Mouse (Mus musculus) neural tube, embryonic 15.5 days (tissue): ENCODE results near the gene Gtf2i. TPM values are rescaled to one million over a fixed set of nuclear protein-coding genes. Genes with fewer than 3 reads are reported as not detected.

Source experiments
- ATAC-seq: fragments of 200-750 bp; cut with Nextera tagmentation; 2 replicates; pipeline ENCODE4 v1.8.0; 2017; ENCODE audit warnings: mild to moderate bottlenecking, moderate TSS enrichment, moderate library complexity; ENCODE audit not compliant: low FRiP score
- H3K27ac ChIP-seq: fragments of 300-500 bp; sonication (generic); replicated peaks from 2 replicates; pipeline ENCODE4 v1.5.1; 2015; ENCODE audit warnings: mild to moderate bottlenecking, inconsistent platforms
- H3K27me3 ChIP-seq: fragments of 300-500 bp; sonication (generic); replicated peaks from 2 replicates; pipeline ENCODE4 v1.6.1; 2015; ENCODE audit warnings: inconsistent platforms
- H3K36me3 ChIP-seq: fragments of 300-500 bp; sonication (generic); 2 replicates; pipeline ENCODE4 v1.6.1; 2015; ENCODE audit warnings: inconsistent platforms
- H3K4me1 ChIP-seq: fragments of 300-500 bp; sonication (generic); 2 replicates; pipeline ENCODE4 v1.6.1; 2015; ENCODE audit warnings: inconsistent platforms
- H3K4me2 ChIP-seq: fragments of 300-500 bp; sonication (generic); 2 replicates; pipeline ENCODE4 v1.6.1; 2015; ENCODE audit warnings: inconsistent platforms, mild to moderate bottlenecking, moderate library complexity
- H3K4me3 ChIP-seq: fragments of 300-500 bp; sonication (generic); replicated peaks from 2 replicates; pipeline ENCODE4 v1.5.1; 2015; ENCODE audit warnings: mild to moderate bottlenecking, inconsistent platforms
- H3K9ac ChIP-seq: fragments of 300-500 bp; sonication (generic); replicated peaks from 2 replicates; pipeline ENCODE4 v1.6.1; 2015; ENCODE audit warnings: mild to moderate bottlenecking, inconsistent platforms
- H3K9me3 ChIP-seq: fragments of 300-500 bp; sonication (generic); replicated peaks from 2 replicates; pipeline ENCODE4 v1.6.1; 2016; ENCODE audit warnings: inconsistent platforms
- WGBS: fragments of 180-500 bp; shearing (Covaris S2); methylation state at CpG from one replicate; pipeline ENCODE4 v1.1.7; 2015; ENCODE audit warnings: mixed read lengths; 5-methylcytosine and 5-hydroxymethylcytosine counted together
- polyA plus RNA-seq: library from polyadenylated mRNA; unstranded; fragments of >200 nt; fragmentation: Nextera tagmentation; extraction: Ambion mirVana; gene quantifications from 2 replicates; pipeline ENCODE4 v1.2.1, GENCODE M21; 2015

Gtf2i gene
- polyA plus RNA-seq, 1 experiment from 2014 or later, result 136 TPM

GRCm38 (mm10) chr5:134295277-134296050 is 19.1 kb downstream of the Gtf2i start:
- Histone ChIP-seq H3K36me3 (peaks cover 58% of the 10 kb centered on the region), H3K4me1 (0 out of 2 replicates have a peak, but pooled peaks cover 3% of the 10 kb centered on the region), H3K27me3 (no peaks in the 10 kb centered on the region), H3K4me2 (no peak overlapping the region), H3K27ac (no peak overlapping the region; the same call in 1 of the 2 replicates), H3K9me3 (no peaks in the 10 kb centered on the region), H3K9ac (no peak overlapping the region), H3K4me3 (no peak overlapping the region)
- ATAC-seq, result no peak
- WGBS, result 91% methylated on average over 16 of the region's 16 CpGs

- ATAC-seq, result no peak
- H3K36me3 ChIP-seq, result peaks cover 67% of the 10 kb centered on the region
- no peak overlapping the region for H3K27ac ChIP-seq
- H3K9ac ChIP-seq, result no peak overlapping the region
- 0 out of 2 replicates have a peak, but pooled peaks cover 3% of the 10 kb centered on the region for H3K4me1 ChIP-seq
- 83% methylated on average over 7 of the region's 7 CpGs for WGBS
- no peak overlapping the region for H3K4me3 ChIP-seq
- no peaks in the 10 kb centered on the region for H3K27me3 ChIP-seq
- no peaks in the 10 kb centered on the region for H3K9me3 ChIP-seq
- no peak overlapping the region for H3K4me2 ChIP-seq
Measured at GRCm38 (mm10) chr5:134294606-134295005, 20.0 kb downstream of the Gtf2i start.

GRCm38 (mm10) chr5:134291096-134291495 is 23.5 kb downstream of the Gtf2i start:
- Histone ChIP-seq H3K9ac (no peak overlapping the region), H3K4me2 (no peak overlapping the region), H3K36me3 (peaks cover 85% of the 10 kb centered on the region), H3K4me1 (no peaks in the 10 kb centered on the region), H3K27ac (no peak overlapping the region), H3K9me3 (no peaks in the 10 kb centered on the region), H3K4me3 (no peak overlapping the region), H3K27me3 (no peaks in the 10 kb centered on the region)
- WGBS, result 87% methylated on average over 6 of the region's 6 CpGs
- no peak for ATAC-seq

GRCm38 (mm10) chr5:134289935-134290560 is 24.5 kb downstream of the Gtf2i start:
- no peaks in the 10 kb centered on the region for H3K9me3 ChIP-seq
- H3K27me3 ChIP-seq, result no peaks in the 10 kb centered on the region
- H3K4me1 ChIP-seq, result no peaks in the 10 kb centered on the region
- ATAC-seq, result no peak
- H3K9ac ChIP-seq, result no peak overlapping the region
- no peak overlapping the region for H3K4me2 ChIP-seq
- H3K4me3 ChIP-seq, result no peak overlapping the region
- H3K27ac ChIP-seq, result no peak overlapping the region
- peaks cover 91% of the 10 kb centered on the region for H3K36me3 ChIP-seq
- 83% methylated on average over 12 of the region's 12 CpGs for WGBS

- no peak overlapping the region for H3K27ac ChIP-seq
- peaks cover 92% of the 10 kb centered on the region for H3K36me3 ChIP-seq
- H3K4me2 ChIP-seq, result no peak overlapping the region
- no peak overlapping the region for H3K4me3 ChIP-seq
- WGBS, result 99% methylated on average over 3 of the region's 3 CpGs
- no peaks in the 10 kb centered on the region for H3K27me3 ChIP-seq
- no peak for ATAC-seq
- H3K9ac ChIP-seq, result no peak overlapping the region
- H3K9me3 ChIP-seq, result no peaks in the 10 kb centered on the region
- no peaks in the 10 kb centered on the region for H3K4me1 ChIP-seq
Measured at GRCm38 (mm10) chr5:134288071-134288470, 26.5 kb downstream of the Gtf2i start.

- Histone ChIP-seq H3K4me3 (no peak overlapping the region), H3K9me3 (no peaks in the 10 kb centered on the region), H3K27me3 (no peaks in the 10 kb centered on the region), H3K4me2 (no peak overlapping the region), H3K4me1 (no peaks in the 10 kb centered on the region), H3K36me3 (peaks cover 89% of the 10 kb centered on the region), H3K9ac (no peak overlapping the region), H3K27ac (no peak overlapping the region)
- ATAC-seq, result no peak
- 93% methylated on average over 12 of the region's 12 CpGs for WGBS
Measured at GRCm38 (mm10) chr5:134284921-134285320, 29.6 kb downstream of the Gtf2i start.

- H3K27me3 ChIP-seq, result no peaks in the 10 kb centered on the region
- H3K9ac ChIP-seq, result no peak overlapping the region
- no peak for ATAC-seq
- H3K36me3 ChIP-seq, result peaks cover 92% of the 10 kb centered on the region
- 94% methylated on average over 9 of the region's 9 CpGs for WGBS
- H3K4me1 ChIP-seq, result no peaks in the 10 kb centered on the region
- no peaks in the 10 kb centered on the region for H3K9me3 ChIP-seq
- no peak overlapping the region for H3K4me3 ChIP-seq
- no peak overlapping the region for H3K4me2 ChIP-seq
- no peak overlapping the region for H3K27ac ChIP-seq
Measured at GRCm38 (mm10) chr5:134282603-134283002, 32.0 kb downstream of the Gtf2i start.

GRCm38 (mm10) chr5:134282076-134282475 is 32.5 kb downstream of the Gtf2i start:
- no peak overlapping the region for H3K4me3 ChIP-seq
- no peaks in the 10 kb centered on the region for H3K4me1 ChIP-seq
- no peaks in the 10 kb centered on the region for H3K27me3 ChIP-seq
- no peak overlapping the region for H3K4me2 ChIP-seq
- peaks cover 92% of the 10 kb centered on the region for H3K36me3 ChIP-seq
- H3K9me3 ChIP-seq, result no peaks in the 10 kb centered on the region
- 75% methylated on average over 3 of the region's 3 CpGs for WGBS
- no peak overlapping the region for H3K27ac ChIP-seq
- no peak overlapping the region for H3K9ac ChIP-seq
- no peak for ATAC-seq

- H3K36me3 ChIP-seq, result peaks cover 88% of the 10 kb centered on the region
- WGBS, result 90% methylated on average over 7 of the region's 7 CpGs
- no peak overlapping the region for H3K9ac ChIP-seq
- H3K4me2 ChIP-seq, result no peak overlapping the region
- no peak overlapping the region for H3K4me3 ChIP-seq
- no peak overlapping the region for H3K27ac ChIP-seq
- H3K27me3 ChIP-seq, result no peaks in the 10 kb centered on the region
- H3K9me3 ChIP-seq, result no peaks in the 10 kb centered on the region
- no peaks in the 10 kb centered on the region for H3K4me1 ChIP-seq
- ATAC-seq, result no peak
Measured at GRCm38 (mm10) chr5:134279371-134279770, 35.2 kb downstream of the Gtf2i start.

- Histone ChIP-seq H3K4me2 (no peak overlapping the region), H3K27ac (no peak overlapping the region), H3K27me3 (no peaks in the 10 kb centered on the region), H3K9ac (no peak overlapping the region), H3K36me3 (peaks cover 88% of the 10 kb centered on the region), H3K4me1 (no peaks in the 10 kb centered on the region), H3K9me3 (no peaks in the 10 kb centered on the region), H3K4me3 (no peak overlapping the region)
- WGBS, result 92% methylated on average over 4 of the region's 4 CpGs
- ATAC-seq, result no peak
Measured at GRCm38 (mm10) chr5:134277109-134277508, 37.5 kb downstream of the Gtf2i start.

- H3K9ac ChIP-seq, result no peak overlapping the region
- WGBS, result 94% methylated on average over 10 of the region's 10 CpGs
- H3K9me3 ChIP-seq, result no peaks in the 10 kb centered on the region
- peaks cover 91% of the 10 kb centered on the region for H3K36me3 ChIP-seq
- H3K4me1 ChIP-seq, result no peaks in the 10 kb centered on the region
- no peak overlapping the region for H3K27ac ChIP-seq
- ATAC-seq, result no peak
- no peak overlapping the region for H3K4me3 ChIP-seq
- H3K27me3 ChIP-seq, result no peaks in the 10 kb centered on the region
- no peak overlapping the region for H3K4me2 ChIP-seq
Measured at GRCm38 (mm10) chr5:134275556-134275955, 39.0 kb downstream of the Gtf2i start.

- ATAC-seq, result no peak
- Histone ChIP-seq H3K36me3 (peaks cover 90% of the 10 kb centered on the region), H3K9ac (no peak overlapping the region), H3K4me1 (no peaks in the 10 kb centered on the region), H3K27ac (no peak overlapping the region), H3K4me2 (no peak overlapping the region), H3K9me3 (no peaks in the 10 kb centered on the region), H3K27me3 (no peaks in the 10 kb centered on the region), H3K4me3 (no peak overlapping the region)
- 93% methylated on average over 11 of the region's 11 CpGs for WGBS
Measured at GRCm38 (mm10) chr5:134275021-134275420, 39.5 kb downstream of the Gtf2i start.
